Mouse (Mus musculus) spleen, adult 2 months (tissue): Measurements from ENCODE around the gene Usp15.

Source experiments
- CTCF ChIP-seq: fragments of 200-500 bp; IDR thresholded peaks from 2 replicates; pipeline ENCODE4 v1.5.1; 2011; ENCODE audit warnings: mild to moderate bottlenecking, inconsistent platforms; ENCODE audit not compliant: insufficient read depth, insufficient read length, insufficient replicate concordance; ENCODE audit errors: extremely low read depth
- POLR2A ChIP-seq: fragments of 200-500 bp; IDR thresholded peaks from 2 replicates; pipeline ENCODE4 v1.6.1; 2011; ENCODE audit warnings: low read depth, low read length, inconsistent platforms

GRCm38 (mm10) chr10:123112056-123112786, 84.6 kb downstream of the Usp15 start:
- TF ChIP-seq CTCF = no peak
- TF ChIP-seq POLR2A = no peak
